In the genomic region with DNA sequence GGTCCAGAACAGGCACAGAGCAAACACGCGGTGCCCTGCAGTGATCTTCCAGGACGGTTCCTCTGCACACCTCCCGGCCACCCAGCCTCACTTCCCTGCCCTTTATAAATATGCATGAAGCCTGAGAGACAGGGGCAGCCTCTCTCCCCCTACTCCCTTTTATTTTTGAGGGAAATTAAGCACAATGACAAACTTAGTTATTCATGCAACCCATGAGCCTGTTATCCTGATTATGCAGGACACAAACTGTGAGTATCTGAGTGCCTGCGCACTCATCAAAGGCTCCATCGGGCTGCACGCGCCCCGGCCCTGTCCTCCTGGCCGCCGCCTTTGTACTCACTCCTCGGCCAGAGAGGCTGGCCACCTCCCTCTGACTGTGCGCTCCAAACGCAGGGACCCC, we compare ENCODE assay signal across 8 mouse cellular contexts. TPM values are rescaled to one million over a fixed set of nuclear protein-coding genes. Genes with fewer than 3 reads are reported as not detected.
DNase-seq lines count a peak whose midpoint lies in the region; ATAC-seq and TF ChIP-seq lines count a peak whose summit lies in the region.

No protein-coding gene starts in this region.

- no peak for ATAC-seq in limb, embryonic 15.5 days (ENCODE audit: insufficient number of reproducible peaks, low FRiP score, low TSS enrichment, low read depth)
- no peak for ATAC-seq in activated CD4-positive, CD25-positive, alpha-beta regulatory T cell, adult 4 months
- no peak for ATAC-seq in liver, embryonic 12.5 days

- H3K9ac ChIP-seq in ES-Bruce4 (ENCODE audit: low read depth, poor library complexity, severe bottlenecking), result peak overlapping the region; percentile 69
- no peak overlapping the region for H3K9ac ChIP-seq in limb, embryonic 15.5 days
- H3K9ac ChIP-seq in liver, embryonic 12.5 days, result no peak overlapping the region

- no peaks in the 10 kb centered on the region for H3K36me3 ChIP-seq in ES-Bruce4 (ENCODE audit: control insufficient read depth, insufficient read depth, low read length, poor library complexity, severe bottlenecking)
- no peaks in the 10 kb centered on the region for H3K36me3 ChIP-seq in forebrain, embryonic 10.5 days (replicated peaks)
- H3K36me3 ChIP-seq in limb, embryonic 15.5 days, result no peaks in the 10 kb centered on the region
- H3K36me3 ChIP-seq in liver, embryonic 12.5 days, result no peaks in the 10 kb centered on the region

- no peaks in the 10 kb centered on the region for H3K4me1 ChIP-seq in ES-Bruce4 (ENCODE audit: control insufficient read depth, insufficient read depth, low read length)
- H3K4me1 ChIP-seq in forebrain, embryonic 10.5 days, result peaks cover 25% of the 10 kb centered on the region
- H3K4me1 ChIP-seq in limb, embryonic 15.5 days, result peaks cover 13% of the 10 kb centered on the region; the same call in 1 of the 2 replicates
- 0 out of 2 replicates have a peak, but pooled peaks cover 2% of the 10 kb centered on the region for H3K4me1 ChIP-seq in liver, embryonic 12.5 days

- TF ChIP-seq EP300 in ES-Bruce4 (IDR thresholded peaks at IDR 0.05; ENCODE audit: insufficient read depth, low read depth, low read length), result no peak

- 1% methylated on average over 14 of the region's 14 CpGs for WGBS in forebrain, embryonic 10.5 days
- 9% methylated on average over 14 of the region's 14 CpGs for WGBS in limb, embryonic 15.5 days
- WGBS in liver, embryonic 12.5 days (ENCODE audit: insufficient replicate concordance), result 21% methylated on average over 14 of the region's 14 CpGs

- no peaks in the 10 kb centered on the region for H3K27me3 ChIP-seq in ES-Bruce4 (ENCODE audit: control insufficient read depth, insufficient read depth, low read length, poor library complexity, severe bottlenecking)
- peaks cover 59% of the 10 kb centered on the region for H3K27me3 ChIP-seq in forebrain, embryonic 10.5 days (ENCODE audit: poor library complexity, severe bottlenecking)
- H3K27me3 ChIP-seq in limb, embryonic 15.5 days, result peaks cover 8% of the 10 kb centered on the region; the same call in 1 of the 2 replicates
- H3K27me3 ChIP-seq in liver, embryonic 12.5 days (replicated peaks), result peaks cover 35% of the 10 kb centered on the region

- intact Hi-C loops in gastrocnemius, adult 2 months (cut with DNase I), result loop anchor here (2.0 to 5.0 kb wide), 2 partner anchors 14 to 77 kb away; no protein-coding TSS in a partner anchor

- H3K27ac ChIP-seq in ES-Bruce4 (ENCODE audit: insufficient read depth, low read length), result peak overlapping the region; percentile 51; the same call in 1 of the 2 replicates
- H3K27ac ChIP-seq in forebrain, embryonic 10.5 days, result peak overlapping the region; percentile 75
- H3K27ac ChIP-seq in limb, embryonic 15.5 days, result no peak overlapping the region
- H3K27ac ChIP-seq in gastrocnemius, adult 2 months, result no peak overlapping the region
- no peak overlapping the region for H3K27ac ChIP-seq in liver, embryonic 12.5 days

- peak; percentile 47 for DNase-seq in cerebellum, adult 9-11 months
- DNase-seq in cerebellum, adult 8-10 months, result no peak
- DNase-seq in forebrain, embryonic 10.5 days (ENCODE audit: extremely low spot score, low spot score), result peak; percentile 60
- DNase-seq in gastrocnemius, adult 2 months, result no peak

- TF ChIP-seq CTCF in ES-Bruce4 (IDR thresholded peaks at IDR 0.05; ENCODE audit: low read depth, low read length), result no peak
- TF ChIP-seq CTCF in gastrocnemius, adult 2 months (IDR thresholded peaks at IDR 0.05), result no peak

- H3K9me3 ChIP-seq in ES-Bruce4 (replicated peaks; ENCODE audit: control insufficient read depth, insufficient read depth, low read length, poor library complexity, severe bottlenecking), result no peaks in the 10 kb centered on the region
- no peaks in the 10 kb centered on the region for H3K9me3 ChIP-seq in forebrain, embryonic 10.5 days
- H3K9me3 ChIP-seq in limb, embryonic 15.5 days, result no peaks in the 10 kb centered on the region
- H3K9me3 ChIP-seq in liver, embryonic 12.5 days (replicated peaks), result no peaks in the 10 kb centered on the region

- peak overlapping the region; percentile 26 for H3K4me2 ChIP-seq in limb, embryonic 15.5 days
- no peak overlapping the region for H3K4me2 ChIP-seq in liver, embryonic 12.5 days

- H3K4me3 ChIP-seq in ES-Bruce4 (ENCODE audit: low read depth, low read length), result peak overlapping the region; percentile 57
- peak overlapping the region; percentile 43 for H3K4me3 ChIP-seq in forebrain, embryonic 10.5 days
- no peak overlapping the region for H3K4me3 ChIP-seq in limb, embryonic 15.5 days
- H3K4me3 ChIP-seq in gastrocnemius, adult 2 months, result no peak overlapping the region
- H3K4me3 ChIP-seq in liver, embryonic 12.5 days, result no peak overlapping the region

- TF ChIP-seq POLR2A in ES-Bruce4 (IDR thresholded peaks at IDR 0.05; ENCODE audit: insufficient read depth, low read length), result no peak

RNA-seq across cellular contexts. Expression of a gene that starts 32.8 kb away (rescaled TPM):
- 94.4 and 105 TPM in 2 replicates for polyA plus RNA-seq in ES-Bruce4 (2011; ENCODE audit: insufficient read depth, insufficient read length, low read depth, missing spikeins)
- polyA plus RNA-seq in forebrain, embryonic 10.5 days (2016; fragmentation: Nextera tagmentation; extraction: Ambion mirVana), result 116 and 117 TPM in 2 replicates
- polyA plus RNA-seq in limb, embryonic 15.5 days (2015; fragmentation: Nextera tagmentation; extraction: Ambion mirVana), result 55.6 and 62.3 TPM in 2 replicates
- total RNA-seq in gastrocnemius, adult 2 months (2021), result under 1 TPM; 0.20 to 0.28 TPM
- polyA plus RNA-seq in activated CD4-positive, CD25-positive, alpha-beta regulatory T cell, adult 4 months (2017; shearing (Covaris generic)), result 1 to 10 TPM; 4.4 to 8.1 TPM
- 145 and 150 TPM in 2 replicates for polyA plus RNA-seq in liver, embryonic 12.5 days (2016; fragmentation: Nextera tagmentation; extraction: Ambion mirVana)

RNA-seq across cellular contexts. Expression of a gene that starts 51.2 kb away (rescaled TPM):
- 182 and 205 TPM in 2 replicates for polyA plus RNA-seq in ES-Bruce4 (2011; ENCODE audit: insufficient read depth, insufficient read length, low read depth, missing spikeins)
- 44.4 and 49.3 TPM in 2 replicates for polyA plus RNA-seq in forebrain, embryonic 10.5 days (2016; fragmentation: Nextera tagmentation; extraction: Ambion mirVana)
- polyA plus RNA-seq in limb, embryonic 15.5 days (2015; fragmentation: Nextera tagmentation; extraction: Ambion mirVana), result 35.7 and 36.8 TPM in 2 replicates
- 10 to 100 TPM; 23.5 to 30.6 TPM for total RNA-seq in gastrocnemius, adult 2 months (2021)
- polyA plus RNA-seq in activated CD4-positive, CD25-positive, alpha-beta regulatory T cell, adult 4 months (2017; shearing (Covaris generic)), result 10 to 100 TPM; 12.3 to 21.5 TPM
- polyA plus RNA-seq in liver, embryonic 12.5 days (2016; fragmentation: Nextera tagmentation; extraction: Ambion mirVana), result 26.1 and 28.2 TPM in 2 replicates

Comparison
In these comparisons a context has a peak if more than half of its experiments do, and no peak if none do; other contexts are left out.
1. DNase-seq: peak in cerebellum, adult 9-11 months (single experiment) and forebrain, embryonic 10.5 days (single experiment); none in cerebellum, adult 8-10 months (single experiment) and gastrocnemius, adult 2 months (single experiment).
2. H3K27ac ChIP-seq: peak in ES-Bruce4 (single experiment) and forebrain, embryonic 10.5 days (single experiment); none in limb, embryonic 15.5 days (single experiment), gastrocnemius, adult 2 months (single experiment) and liver, embryonic 12.5 days (single experiment).
3. H3K4me3 ChIP-seq: peak in ES-Bruce4 (single experiment) and forebrain, embryonic 10.5 days (single experiment); none in limb, embryonic 15.5 days (single experiment), gastrocnemius, adult 2 months (single experiment) and liver, embryonic 12.5 days (single experiment).